Mouse (Mus musculus): Measurements from ENCODE around the gene Tnfsf4. TPM values are rescaled to one million over a fixed set of nuclear protein-coding genes. Genes with fewer than 3 reads are reported as not detected.

Gene Tnfsf4
- polyA plus RNA-seq, 1 experiment from 2014 or later, result not detected

- 51% methylated on average over 2 of the region's 2 CpGs for WGBS
- Histone ChIP-seq H3K9ac (no peak overlapping the region), H3K4me3 (no peak overlapping the region), H3K9me3 (replicated peaks) (no peaks in the 10 kb centered on the region), H3K27me3 (replicated peaks) (no peaks in the 10 kb centered on the region), H3K27ac (ENCODE audit: poor library complexity, severe bottlenecking) (no peak overlapping the region), H3K36me3 (no peaks in the 10 kb centered on the region), H3K4me2 (no peak overlapping the region), H3K4me1 (replicated peaks) (no peaks in the 10 kb centered on the region; the same call in 1 of the 2 replicates)
- ATAC-seq (ENCODE audit: insufficient number of reproducible peaks, low FRiP score), result no peak
These were observed 68.3 kb downstream of the Tnfsf4 start for GRCm38 (mm10) chr1:161463388-161464085.

Other genes starting within 250 kb of the Tnfsf4 start
- gene Tex50, start 236.1 kb upstream of the Tnfsf4 start, polyA plus RNA-seq (2016; fragmentation: Nextera tagmentation; extraction: Ambion mirVana), result 0.15 TPM in 1 of 2 replicates, not detected in the other
- 391 and 403 TPM in 2 replicates for gene Prdx6, start 144.2 kb upstream of the Tnfsf4 start, polyA plus RNA-seq (2016; fragmentation: Nextera tagmentation; extraction: Ambion mirVana)
- 0.24 TPM in 1 of 2 replicates, not detected in the other for gene Tnfsf18, start 99.2 kb downstream of the Tnfsf4 start, polyA plus RNA-seq (2016; fragmentation: Nextera tagmentation; extraction: Ambion mirVana)